Mouse (Mus musculus) granulocyte monocyte progenitor cell, adult 5-6 weeks (primary cell): ENCODE results near the gene Pck2. TPM values are rescaled to one million over a fixed set of nuclear protein-coding genes. Genes with fewer than 3 reads are reported as not detected.

Experiments used
- ATAC-seq: replicated peaks from 2 replicates; pipeline ENCODE4 v1.8.0; 2016; ENCODE audit warnings: mild to moderate bottlenecking, moderate TSS enrichment, inconsistent platforms; ENCODE audit not compliant: poor library complexity, severe bottlenecking
- total RNA-seq, 2 experiments: library from RNA; stranded (forward) in 1 of 2; stranded (reverse) in 1 of 2; fragments of 200-712, 200-1000 nt in 1 of 2; fragments of >200 nt in 1 of 2; fragmentation: Nextera tagmentation in 1 of 2; gene quantifications; 2 replicates each; pipeline ENCODE4 v1.2.3; 2014 to 2017

Gene Pck2
- total RNA-seq, 2 experiments from 2014 or later = 29.0 to 37.2 TPM

DNA sequence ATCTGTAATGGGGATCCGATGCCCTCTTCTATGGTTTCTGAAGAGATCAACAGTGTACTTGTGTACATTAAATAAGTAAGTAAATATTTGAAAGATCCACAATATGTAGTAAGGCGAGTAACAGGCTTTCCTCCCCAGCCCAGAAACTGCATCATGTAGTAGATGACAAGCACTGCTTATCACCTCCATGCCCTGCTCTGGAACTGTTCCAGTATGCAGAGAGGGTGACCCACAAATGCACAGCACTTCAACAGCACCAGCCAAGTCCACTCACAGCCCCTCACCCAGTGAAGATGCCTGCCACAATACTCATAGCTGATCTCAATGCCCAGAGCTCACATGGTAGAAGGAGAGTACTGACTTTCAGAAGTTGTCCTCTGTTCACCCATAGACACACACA, 30.5 kb downstream of the Pck2 start:
- ATAC-seq = no peak

DNA sequence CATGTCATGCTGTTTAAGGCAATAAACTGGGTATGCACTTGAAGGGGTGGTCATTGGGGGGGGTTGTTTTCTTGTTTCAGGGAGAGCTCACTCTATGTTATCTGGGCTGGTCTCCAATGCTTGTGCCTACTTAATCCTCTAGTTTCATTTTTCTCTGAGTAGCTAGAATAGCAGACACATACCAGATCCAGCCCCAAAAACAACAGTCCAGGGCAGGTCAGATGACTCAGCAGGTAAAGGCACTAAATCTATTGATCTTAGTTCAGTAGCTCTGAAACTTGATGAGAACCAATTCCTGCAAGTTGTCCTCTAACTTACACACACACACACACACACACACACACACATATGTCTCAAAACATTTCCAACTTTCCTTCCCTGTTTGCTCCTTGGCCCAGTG, 31.7 kb downstream of the Pck2 start:
- ATAC-seq = no peak

DNA sequence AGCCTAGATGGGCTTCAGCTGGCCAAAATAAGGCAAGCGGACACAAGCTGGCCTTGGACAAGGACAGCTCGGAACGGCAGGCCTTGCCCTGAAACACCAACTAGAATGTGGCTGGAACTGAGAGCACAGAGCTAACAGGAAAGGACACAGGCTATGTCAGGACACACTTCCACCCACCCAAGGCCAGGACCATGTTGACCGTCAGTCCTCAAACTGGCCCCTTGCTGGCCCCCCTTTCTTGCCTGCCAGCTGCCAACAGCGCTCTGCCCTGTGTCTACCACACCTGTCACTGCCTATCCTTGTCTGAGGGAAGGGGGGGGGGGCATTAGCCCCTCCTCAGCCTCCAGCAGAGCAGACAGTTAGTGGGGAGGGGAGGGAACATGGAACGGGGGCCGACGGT, 35.2 kb downstream of the Pck2 start, which contains the start of gene Fitm1:
TSS of gene Fitm1 (plus strand) at position 316 of the 400 bp plus-strand sequence.
- no peak for ATAC-seq

DNA sequence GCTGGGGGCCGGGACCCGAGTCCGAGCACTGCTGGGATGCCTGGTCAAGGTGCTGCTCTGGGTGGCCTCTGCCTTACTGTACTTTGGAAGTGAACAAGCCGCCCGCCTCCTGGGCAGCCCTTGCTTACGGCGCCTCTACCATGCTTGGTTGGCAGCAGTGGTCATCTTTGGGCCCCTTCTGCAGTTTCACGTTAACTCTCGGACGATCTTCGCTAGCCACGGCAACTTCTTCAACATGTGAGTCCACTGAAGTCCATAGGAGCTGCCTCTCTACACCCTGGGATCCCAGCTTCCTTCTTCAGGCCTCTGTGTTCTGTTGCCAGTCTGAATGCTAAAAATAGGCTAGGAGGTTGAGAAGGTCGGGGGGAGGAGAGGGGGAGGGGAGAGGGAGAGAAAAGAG, 35.6 kb downstream of the Pck2 start:
- no peak for ATAC-seq

DNA sequence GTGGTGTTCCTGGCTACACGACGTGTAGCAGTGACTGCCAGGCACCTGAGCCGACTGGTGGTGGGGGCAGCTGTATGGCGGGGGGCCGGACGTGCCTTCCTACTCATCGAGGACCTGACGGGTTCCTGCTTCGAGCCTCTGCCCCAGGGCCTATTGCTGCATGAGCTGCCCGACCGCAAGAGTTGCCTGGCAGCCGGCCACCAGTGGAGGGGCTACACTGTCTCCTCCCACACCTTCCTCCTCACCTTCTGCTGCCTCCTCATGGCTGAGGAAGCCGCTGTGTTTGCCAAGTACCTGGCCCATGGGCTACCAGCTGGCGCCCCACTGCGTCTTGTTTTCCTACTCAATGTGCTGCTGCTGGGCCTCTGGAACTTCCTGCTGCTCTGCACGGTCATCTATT, 36.3 kb downstream of the Pck2 start:
- ATAC-seq = peak; percentile 35

DNA sequence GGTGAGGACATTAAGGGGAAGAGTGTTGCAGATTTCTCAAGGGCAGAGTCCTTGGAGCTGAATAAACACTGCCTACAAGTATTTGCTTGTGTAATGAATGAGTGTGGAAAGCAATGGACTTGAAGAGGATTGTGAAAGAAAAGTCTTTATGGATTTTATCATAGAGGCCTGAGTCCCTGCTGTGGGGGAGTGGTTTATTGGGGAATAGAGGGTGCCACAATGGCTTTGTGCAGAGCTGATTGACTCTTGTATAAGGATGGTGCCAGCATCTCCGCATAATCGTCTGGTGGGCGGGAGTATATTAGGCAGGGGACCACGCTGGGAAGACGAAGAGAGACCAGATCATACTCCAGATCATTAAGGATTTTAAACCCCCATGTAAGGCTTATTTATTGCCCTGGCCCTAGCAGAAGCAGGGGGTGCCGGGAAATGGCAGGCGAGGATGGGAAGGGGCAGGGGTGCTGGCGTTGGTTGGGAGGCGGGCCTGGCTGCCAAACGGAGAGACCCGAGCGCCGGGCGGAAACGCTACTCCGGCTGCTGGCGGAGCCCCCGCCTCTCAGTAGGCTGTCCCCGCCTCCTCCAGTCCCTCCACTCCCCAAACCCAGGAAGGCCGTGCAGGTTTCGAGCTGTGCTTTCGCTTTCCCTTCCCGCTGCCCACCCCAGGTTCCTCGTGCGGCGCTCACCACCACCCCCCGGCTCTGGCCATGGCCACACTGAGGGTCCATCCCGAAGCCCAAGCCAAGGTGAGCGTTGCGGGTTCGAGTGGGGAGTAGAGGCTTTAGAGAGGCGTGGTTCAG, 38.0 kb downstream of the Pck2 start, which contains the start of gene Psme1:
TSS of gene Psme1 (plus strand) at position 253 of the 797 bp plus-strand sequence.
- ATAC-seq = peak; percentile 85

DNA sequence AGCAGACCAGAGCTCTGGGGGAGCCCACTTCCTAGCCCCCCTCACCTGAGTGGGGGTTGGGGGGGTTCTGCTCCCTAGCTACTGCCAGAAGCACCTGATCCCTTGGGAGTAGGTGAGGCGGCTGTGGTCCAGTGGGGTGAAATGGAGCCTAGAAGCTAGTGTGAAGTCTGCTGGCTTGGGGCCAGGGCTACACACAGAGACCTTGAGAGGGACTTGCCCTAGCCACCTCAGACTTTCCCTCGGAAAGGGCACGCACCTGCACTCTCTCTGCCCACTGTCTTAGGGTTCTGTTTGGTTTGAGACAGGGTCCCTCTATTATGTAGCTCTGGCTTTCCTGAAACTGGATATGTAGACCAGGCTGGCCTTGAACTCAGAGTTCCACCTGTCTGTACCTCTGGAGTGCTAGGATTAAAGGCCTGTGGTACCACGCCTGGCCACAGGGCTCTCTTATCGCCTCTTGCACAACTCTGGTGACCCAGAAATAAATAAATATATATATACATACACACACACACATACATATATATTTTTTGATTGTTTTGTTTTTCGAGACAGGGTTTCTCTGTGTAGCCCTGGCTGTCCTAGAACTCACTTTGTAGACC, 38.7 kb downstream of the Pck2 start:
- no peak for ATAC-seq

DNA sequence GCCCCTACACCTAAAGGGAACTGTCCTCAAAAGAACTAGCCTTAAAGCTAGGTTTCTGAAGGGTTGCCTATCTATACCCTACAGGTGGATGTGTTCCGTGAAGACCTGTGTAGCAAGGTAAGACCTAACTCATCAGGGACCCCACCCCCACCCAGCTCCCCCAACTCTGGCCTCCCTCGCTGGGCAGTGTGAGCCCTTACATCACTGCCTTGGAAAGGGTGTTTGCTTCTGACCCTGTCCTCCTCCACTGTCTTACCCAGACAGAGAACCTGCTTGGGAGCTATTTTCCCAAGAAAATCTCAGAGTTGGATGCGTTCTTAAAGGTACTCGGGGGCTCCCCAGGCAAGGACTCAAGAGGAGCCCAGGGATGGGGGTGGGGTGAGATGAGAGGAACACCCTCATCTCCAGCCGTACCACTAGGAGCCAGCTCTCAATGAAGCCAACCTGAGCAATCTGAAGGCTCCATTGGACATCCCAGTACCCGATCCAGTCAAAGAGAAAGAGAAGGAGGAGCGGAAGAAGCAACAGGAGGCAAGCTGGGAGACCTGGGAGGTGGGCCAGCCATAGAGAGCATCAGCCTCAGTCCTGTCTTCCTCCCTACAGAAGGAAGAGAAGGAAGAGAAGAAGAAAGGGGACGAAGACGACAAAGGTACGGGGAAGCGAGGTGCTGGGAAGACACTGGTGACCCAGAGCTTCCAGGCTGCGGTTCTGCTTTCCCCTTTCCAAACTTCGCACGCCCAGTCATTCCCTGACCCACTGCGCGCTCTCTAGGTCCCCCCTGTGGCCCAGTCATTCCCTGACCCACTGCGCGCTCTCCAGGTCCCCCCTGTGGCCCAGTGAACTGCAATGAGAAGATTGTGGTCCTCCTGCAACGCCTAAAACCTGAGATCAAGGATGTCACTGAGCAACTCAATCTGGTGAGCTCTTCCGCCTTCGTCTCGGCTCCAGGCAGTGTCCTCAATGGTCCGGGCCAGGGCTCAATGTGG, 39.7 kb downstream of the Pck2 start:
- no peak for ATAC-seq

DNA sequence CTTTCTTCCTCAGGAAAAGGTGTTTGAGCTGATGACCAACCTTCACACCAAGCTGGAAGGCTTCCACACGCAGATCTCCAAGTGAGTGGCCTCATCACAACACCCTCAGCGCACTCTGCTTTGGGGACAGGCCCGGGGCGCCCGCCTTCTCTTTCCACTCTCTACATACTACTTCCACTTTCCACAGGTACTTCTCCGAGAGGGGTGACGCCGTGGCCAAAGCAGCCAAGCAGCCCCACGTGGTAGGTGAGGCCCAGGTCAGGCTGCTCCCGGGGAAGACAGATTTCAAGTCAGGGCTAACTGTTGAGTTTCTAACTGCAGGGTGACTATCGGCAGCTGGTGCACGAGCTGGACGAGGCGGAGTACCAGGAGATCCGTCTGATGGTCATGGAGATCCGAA, 40.7 kb downstream of the Pck2 start:
- no peak for ATAC-seq

DNA sequence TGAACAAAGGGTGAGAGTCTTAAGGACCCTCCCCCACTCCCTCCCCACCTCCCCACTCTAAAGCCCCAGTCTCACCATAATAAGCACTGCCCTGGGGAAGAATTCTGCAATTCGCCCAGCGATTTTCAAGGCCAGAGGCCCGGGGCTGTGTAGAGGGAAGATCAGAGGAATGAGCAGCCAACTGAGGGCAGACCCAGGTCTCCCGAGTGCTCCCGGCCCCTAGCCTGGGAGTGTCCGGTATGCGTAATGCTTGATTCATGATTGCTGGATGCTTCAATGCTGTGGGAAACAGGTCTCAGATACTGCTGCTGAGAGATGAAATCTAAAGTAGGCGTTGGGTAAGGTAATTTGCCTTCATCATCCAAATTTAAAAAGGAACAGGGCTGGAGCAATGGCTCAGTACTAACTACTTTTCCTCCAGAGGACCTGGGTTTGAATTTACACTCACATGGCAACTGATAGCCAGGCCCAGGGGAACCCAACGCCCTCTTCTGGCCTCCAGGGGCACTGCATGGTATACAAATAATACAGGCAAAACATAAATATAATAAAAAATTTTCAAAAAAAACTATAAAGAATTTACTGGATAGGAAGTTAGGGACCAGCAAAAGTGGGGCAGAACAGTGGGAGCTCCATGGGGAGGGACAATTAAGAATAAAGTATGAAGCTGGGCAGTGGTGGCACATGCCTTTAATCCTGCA, 42.1 kb downstream of the Pck2 start:
- no peak for ATAC-seq

DNA sequence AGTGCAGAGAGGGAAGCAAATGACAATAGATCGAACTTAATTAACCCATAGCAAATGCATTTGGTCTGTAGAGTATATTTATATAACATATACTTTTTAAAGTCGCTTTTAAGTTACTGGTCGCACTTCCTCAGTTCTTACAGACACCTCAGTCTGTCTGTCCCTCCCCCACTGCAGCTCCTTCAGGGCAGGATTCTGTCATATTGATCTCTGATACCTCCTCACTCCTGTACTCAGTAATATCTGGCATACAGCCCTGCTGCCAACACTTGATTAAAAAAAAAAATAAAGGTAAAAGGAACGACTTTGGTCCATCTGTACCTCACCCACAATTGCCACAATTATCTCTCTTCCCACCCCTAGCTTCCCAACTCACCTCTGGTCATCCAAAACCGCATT, 44.2 kb downstream of the Pck2 start:
- no peak for ATAC-seq

DNA sequence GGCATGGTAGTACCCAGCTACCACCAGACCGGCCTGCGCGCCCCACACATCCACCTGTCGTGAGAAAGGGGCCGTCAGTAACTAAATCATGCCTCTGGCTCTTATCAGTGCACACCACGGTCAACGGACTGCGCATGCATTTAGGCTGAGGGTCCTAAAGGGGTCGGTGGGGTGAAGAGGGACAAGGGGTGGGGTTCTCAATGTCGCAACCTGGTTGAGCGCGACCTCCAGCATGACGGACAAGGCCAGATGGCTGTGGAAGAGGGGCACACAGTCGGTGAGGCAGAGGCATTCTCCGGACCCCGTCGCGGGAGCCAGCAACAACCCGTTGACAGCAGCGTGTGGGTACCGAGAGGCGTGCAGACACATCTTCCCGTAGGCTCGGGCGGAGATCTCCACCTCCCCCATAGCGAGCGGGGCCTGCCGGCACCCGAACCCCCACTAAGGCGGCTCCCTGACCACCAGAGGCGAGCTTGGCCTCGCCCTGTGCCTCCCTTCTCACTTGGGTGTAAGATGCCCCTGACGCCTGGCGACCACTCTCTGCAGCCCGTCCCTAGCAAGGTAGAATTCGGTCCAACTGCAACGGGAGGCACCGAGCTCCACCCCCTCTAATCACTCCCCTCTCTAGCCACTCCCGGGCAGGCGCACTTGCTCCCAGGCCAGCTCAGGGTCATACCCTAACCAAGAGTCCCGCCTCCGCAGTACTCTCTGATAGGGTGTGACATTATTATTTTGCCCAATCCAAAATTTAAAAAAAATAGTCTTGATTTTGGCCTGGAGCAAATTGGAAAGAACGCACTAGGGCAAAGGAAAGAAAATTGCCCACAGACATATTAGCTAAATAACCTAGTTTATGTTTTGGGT, 44.9 kb downstream of the Pck2 start, which contains the start of gene Emc9:
TSS of gene Emc9 (minus strand) at position 601 of the 864 bp plus-strand sequence.
- peak; percentile 82 for ATAC-seq

DNA sequence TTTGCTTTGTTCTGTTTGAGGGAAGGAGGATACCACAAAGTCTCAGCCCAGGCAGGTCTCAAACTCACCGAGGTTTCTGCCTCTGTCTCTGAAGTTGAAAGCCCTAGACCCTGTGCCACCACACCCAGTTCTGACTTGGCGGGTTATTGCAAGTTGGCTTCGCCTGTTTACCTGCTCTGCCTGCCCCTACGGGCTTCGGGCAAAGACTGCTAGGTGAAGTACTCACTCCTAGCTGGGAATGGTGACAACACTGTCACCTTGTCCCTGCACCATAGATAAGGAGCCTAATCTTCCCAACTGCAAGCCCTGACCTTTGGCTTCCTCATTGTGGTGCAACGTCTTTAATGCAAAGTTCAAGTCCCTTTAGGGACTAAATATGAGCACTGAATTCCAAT, 45.5 kb downstream of the Pck2 start:
- no peak for ATAC-seq

DNA sequence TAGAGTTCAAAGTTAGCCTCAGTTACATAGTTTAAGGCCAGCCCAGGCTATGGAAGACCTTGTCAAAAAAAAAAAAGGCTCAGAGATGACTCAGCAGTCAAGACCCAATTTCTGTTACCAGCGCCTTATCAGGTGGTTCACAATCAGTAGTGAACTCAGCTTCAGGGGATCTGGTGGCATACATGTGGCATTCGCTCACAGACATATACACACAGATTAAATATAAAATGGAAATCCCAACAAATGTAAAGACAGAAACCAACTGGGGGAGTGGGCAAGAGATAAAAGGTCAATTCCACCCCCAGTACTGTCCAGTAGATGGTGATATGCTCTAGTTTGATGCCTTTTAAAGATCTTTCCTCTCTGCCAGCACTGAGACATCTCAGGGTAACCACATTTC, 46.1 kb downstream of the Pck2 start:
- ATAC-seq = 0 out of 2 replicates have a peak, but pooled peaks have one; percentile 6

DNA sequence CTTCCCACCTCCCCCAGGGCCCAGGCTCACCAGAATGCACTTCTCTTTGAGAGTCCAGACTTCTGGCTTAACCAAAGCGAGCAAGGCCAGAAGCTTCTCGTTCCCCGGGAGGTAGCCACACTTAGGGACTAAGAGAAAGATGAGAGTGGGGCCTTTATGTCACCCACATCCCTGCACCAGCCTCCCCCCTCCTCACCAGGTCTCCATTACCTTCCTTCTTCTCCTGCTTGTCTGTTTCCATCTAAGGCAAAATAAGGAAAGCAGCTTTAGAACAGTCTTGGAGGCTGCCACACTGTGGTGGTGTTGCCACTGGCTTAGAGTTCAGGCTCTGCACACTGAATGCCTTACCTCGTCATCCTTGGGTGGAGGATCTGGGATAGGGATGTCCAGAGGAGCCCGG, 49.2 kb downstream of the Pck2 start:
- ATAC-seq = no peak

DNA sequence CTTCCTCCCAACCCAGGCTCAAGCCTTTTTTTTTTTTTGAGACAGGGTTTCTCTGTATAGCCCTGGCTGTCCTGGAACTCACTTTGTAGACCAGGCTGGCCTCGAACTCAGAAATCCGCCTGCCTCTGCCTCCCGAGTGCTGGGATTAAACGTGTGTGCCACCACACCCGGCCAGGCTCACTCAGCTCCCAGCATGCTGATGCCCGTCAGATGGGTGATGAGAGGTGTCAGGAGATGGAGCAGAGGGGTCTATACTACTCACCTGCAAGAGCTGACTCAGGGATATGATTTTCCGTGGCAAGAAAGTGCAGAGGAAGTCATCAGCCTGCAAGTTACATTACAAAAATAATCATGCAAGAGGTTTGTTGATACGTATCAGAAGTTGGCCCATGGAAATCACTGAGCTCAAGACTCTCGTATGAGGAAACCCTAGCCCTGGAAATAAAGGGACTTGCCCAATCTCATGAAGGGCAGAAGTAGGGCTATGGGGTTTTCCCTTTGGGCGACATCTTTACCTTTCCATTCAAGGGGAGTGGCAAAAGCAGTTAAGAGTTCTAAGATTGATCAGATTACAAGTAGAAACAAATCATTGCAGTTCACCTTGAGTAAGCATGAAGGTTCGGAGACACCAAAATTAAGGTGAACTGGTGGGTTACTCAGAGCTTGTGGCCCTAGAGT, 49.8 kb downstream of the Pck2 start:
- no peak; the same call in 1 of the 2 replicates for ATAC-seq

DNA sequence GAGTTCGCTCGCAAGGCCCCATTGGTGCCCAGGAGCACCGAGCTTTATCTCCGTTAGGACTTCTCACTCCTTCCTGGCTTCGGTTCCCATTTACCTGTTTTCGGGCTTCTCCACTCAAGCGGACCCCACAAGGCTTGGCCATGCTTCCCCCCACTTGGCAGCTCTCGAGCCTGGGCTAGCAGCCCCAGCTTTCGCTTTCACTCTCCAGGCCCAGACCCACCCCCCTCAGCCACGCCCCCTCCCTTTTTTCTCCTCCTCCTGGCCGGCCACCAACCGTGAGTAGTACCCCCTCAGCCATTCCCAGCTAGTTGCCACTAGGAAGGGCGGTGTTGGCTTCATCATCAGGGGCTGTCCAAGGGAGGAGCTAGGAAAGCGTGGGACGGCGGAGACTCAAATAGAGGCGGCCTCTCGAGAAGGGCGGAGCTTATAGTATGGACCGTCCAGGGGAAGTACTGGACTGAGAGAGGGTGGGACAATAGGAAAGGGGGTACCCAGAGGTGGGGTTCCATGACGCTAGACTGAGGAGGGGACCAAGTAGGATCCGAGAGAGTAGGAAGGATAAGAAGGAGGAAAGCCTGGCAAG, 50.8 kb downstream of the Pck2 start, which contains the start of gene Psme2:
TSS of gene Psme2 (minus strand) at position 366 of the 583 bp plus-strand sequence.
- peak; percentile 77 for ATAC-seq

DNA sequence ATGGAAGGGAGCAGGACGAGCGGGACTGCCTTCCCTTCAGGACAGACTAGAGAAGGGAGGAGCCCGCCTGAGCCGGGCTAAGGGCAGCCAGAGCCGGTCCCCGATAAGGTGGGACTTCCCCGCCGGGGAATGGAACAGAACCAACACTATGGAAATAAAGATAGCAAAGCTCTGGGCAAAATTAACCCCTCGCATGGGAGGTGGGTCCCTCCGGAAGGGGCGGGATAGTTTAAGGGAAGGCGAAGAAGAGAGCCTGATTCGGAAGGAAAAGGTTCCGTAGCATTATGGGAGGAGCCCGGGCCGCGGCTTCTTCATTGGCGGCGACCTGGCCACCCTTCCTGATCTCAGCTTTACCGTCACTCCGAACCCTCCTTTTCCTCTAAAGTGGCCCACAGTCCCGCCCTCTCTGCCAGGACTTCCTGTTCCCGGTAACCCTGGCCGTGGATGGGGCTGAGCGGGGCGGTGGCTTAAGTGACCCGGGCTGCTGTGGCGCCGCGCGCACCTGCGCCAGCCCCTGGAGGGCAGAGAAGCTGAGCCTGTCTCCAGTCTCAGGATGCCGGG, 51.3 kb downstream of the Pck2 start, which contains the start of gene Rnf31:
TSS of gene Rnf31 (plus strand) at position 378 of the 561 bp plus-strand sequence.
- ATAC-seq = peak; percentile 76
